Mouse (Mus musculus) limb, embryonic 14.5 days (tissue): ENCODE measurements around the gene Pes1. TPM values are rescaled to one million over a fixed set of nuclear protein-coding genes. Genes with fewer than 3 reads are reported as not detected.

Source experiments
- ATAC-seq: fragments of 200-750 bp; cut with Nextera tagmentation; 2 replicates; pipeline ENCODE4 v1.8.0; 2017; ENCODE audit warnings: low read depth, moderate number of reproducible peaks, moderate TSS enrichment; ENCODE audit not compliant: low FRiP score
- DNase-seq: peaks from one replicate; pipeline ENCODE4 v3.0.0-alpha.2; 2015; ENCODE audit warnings: low spot score
- H3K27ac ChIP-seq: fragments of 300-500 bp; sonication (generic); replicated peaks from 2 replicates; pipeline ENCODE4 v1.5.1; 2014; ENCODE audit warnings: low read depth, mild to moderate bottlenecking, low read length, moderate library complexity, mixed read lengths
- H3K27me3 ChIP-seq: fragments of 300-500 bp; sonication (generic); 2 replicates; pipeline ENCODE4 v1.6.1; 2014; ENCODE audit warnings: low read length, mixed read lengths; ENCODE audit not compliant: control insufficient read depth, insufficient read depth
- H3K36me3 ChIP-seq: fragments of 300-500 bp; sonication (generic); 2 replicates; pipeline ENCODE4 v1.6.1; 2014; ENCODE audit warnings: mild to moderate bottlenecking, low read length, moderate library complexity, mixed read lengths; ENCODE audit not compliant: control insufficient read depth, insufficient read depth
- H3K4me1 ChIP-seq: fragments of 300-500 bp; sonication (generic); 2 replicates; pipeline ENCODE4 v1.6.1; 2014; ENCODE audit warnings: antibody characterized with exemption, low read length, mixed read lengths; ENCODE audit not compliant: control insufficient read depth, insufficient read depth
- H3K4me2 ChIP-seq: fragments of 300-500 bp; sonication (generic); replicated peaks from 2 replicates; pipeline ENCODE4 v1.6.1; 2014; ENCODE audit warnings: low read depth, mild to moderate bottlenecking, low read length, moderate library complexity; ENCODE audit not compliant: severe bottlenecking
- H3K4me3 ChIP-seq: fragments of 300-500 bp; sonication (generic); replicated peaks from 2 replicates; pipeline ENCODE4 v1.5.1; 2014; ENCODE audit warnings: low read length
- H3K9ac ChIP-seq: fragments of 300-500 bp; sonication (generic); 2 replicates; pipeline ENCODE4 v1.6.1; 2014; ENCODE audit warnings: mild to moderate bottlenecking, low read depth, low read length, moderate library complexity; ENCODE audit not compliant: severe bottlenecking
- H3K9me3 ChIP-seq: fragments of 300-500 bp; sonication (generic); 2 replicates; pipeline ENCODE4 v1.6.1; 2016; ENCODE audit warnings: low read length; ENCODE audit not compliant: control insufficient read depth
- POLR2A ChIP-seq: fragments of 200-500 bp; IDR thresholded peaks from 2 replicates; pipeline ENCODE4 v1.8.0; 2012; ENCODE audit warnings: inconsistent platforms, mild to moderate bottlenecking, moderate library complexity, borderline replicate concordance; ENCODE audit not compliant: insufficient read depth, insufficient read length; ENCODE audit errors: extremely low read depth
- WGBS: fragments of 180-500 bp; shearing (Covaris S2); extraction: QIAGEN DNeasy Blood & Tissue Kit; methylation state at CpG from one replicate; pipeline ENCODE4 v1.1.7; 2014; 5-methylcytosine and 5-hydroxymethylcytosine counted together
- polyA plus RNA-seq, 2 experiments: library from polyadenylated mRNA; depleted of rRNA in 1 of 2; stranded (reverse) in 1 of 2; unstranded in 1 of 2; fragments of >200 nt; fragmentation: Nextera tagmentation in 1 of 2; extraction: Ambion mirVana in 1 of 2; gene quantifications; 2 replicates each; pipeline versions ENCODE4 v1.2.1 to v1.2.3; 2012 to 2014

Pes1 gene
- polyA plus RNA-seq (2012; rRNA removed) (62.5 and 68.4 TPM in 2 replicates), polyA plus RNA-seq (2014; fragmentation: Nextera tagmentation; extraction: Ambion mirVana) (58.0 and 60.6 TPM in 2 replicates)

DNA sequence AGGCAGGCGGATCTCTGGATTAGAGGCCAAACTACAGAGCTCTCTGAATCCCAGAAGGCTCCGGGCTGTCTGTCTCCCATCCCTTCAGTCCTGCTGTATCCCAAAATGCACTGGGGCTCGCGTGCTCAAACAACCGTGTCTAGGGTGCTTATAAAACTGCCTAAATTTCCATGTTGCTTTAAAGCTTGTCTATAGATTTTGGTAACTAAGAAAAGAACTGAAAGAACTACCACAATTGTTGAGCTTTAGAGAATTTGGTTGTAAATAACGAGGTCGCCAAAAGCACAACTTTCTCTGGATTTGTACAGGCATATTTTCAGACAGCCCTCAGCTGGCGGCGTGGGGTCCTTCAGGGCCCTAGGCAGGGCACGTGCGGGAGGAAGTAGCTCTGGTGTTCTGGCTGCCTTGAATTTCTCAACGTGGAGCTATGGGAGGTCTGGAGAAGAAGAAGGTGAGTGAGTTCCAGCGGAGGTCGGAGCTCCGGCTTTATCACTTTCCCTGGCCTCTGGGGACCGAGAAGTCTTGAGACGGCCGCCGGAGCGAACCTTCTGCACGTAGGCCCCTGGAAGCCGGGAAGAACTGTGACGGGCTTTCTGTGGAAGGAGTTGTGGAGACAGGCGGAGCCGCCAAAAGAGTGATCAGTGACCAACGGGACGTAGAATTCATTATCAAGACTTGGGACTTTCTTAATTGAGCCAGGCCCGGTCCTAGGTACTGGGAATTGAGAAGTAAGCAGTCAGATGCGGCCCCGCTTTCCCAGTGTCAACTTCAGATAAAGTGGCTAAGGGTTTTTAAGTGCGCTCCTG is at the start of gene Pes1:
Pes1 (plus strand) TSS at position 366 of the 806 bp plus-strand sequence.
- DNase-seq (peak; percentile 90), ATAC-seq (peak; percentile 94)
- TF ChIP-seq POLR2A: no peak
- peak within 1 kb of the TSS; percentile 61 for H3K4me3 ChIP-seq
- WGBS: under 1% methylated on average over 31 of the region's 31 CpGs
- peaks cover 10% of the 10 kb centered on the region for H3K4me1 ChIP-seq
- H3K27ac ChIP-seq: peak within 1 kb of the TSS; percentile 50
- peak within 1 kb of the TSS; percentile 65 for H3K4me2 ChIP-seq
- no peaks in the 10 kb centered on the region for H3K27me3 ChIP-seq
- peaks cover 6% of the 10 kb centered on the region for H3K36me3 ChIP-seq
- peak within 1 kb of the TSS; percentile 80 for H3K9ac ChIP-seq
- no peaks in the 10 kb centered on the region for H3K9me3 ChIP-seq

GRCm38 (mm10) chr11:3914109-3914840 is 49.5 kb upstream of the Pes1 start, which contains the start of gene Slc35e4:
Gene Slc35e4, minus strand, starts transcription at chr11:3914664.
- no peak for TF ChIP-seq POLR2A
- Histone ChIP-seq H3K4me1 (peaks cover 16% of the 10 kb centered on the region), H3K27ac (peak within 1 kb of the TSS; percentile 70), H3K36me3 (no peaks in the 10 kb centered on the region), H3K9ac (peak within 1 kb of the TSS; percentile 52), H3K9me3 (no peaks in the 10 kb centered on the region), H3K4me2 (peak within 1 kb of the TSS; percentile 93), H3K4me3 (peak within 1 kb of the TSS; percentile 60), H3K27me3 (peaks cover 5% of the 10 kb centered on the region)
- peak; percentile 86 for DNase-seq
- peak; percentile 67 for ATAC-seq
- under 1% methylated on average over 27 of the region's 28 CpGs for WGBS

DNA sequence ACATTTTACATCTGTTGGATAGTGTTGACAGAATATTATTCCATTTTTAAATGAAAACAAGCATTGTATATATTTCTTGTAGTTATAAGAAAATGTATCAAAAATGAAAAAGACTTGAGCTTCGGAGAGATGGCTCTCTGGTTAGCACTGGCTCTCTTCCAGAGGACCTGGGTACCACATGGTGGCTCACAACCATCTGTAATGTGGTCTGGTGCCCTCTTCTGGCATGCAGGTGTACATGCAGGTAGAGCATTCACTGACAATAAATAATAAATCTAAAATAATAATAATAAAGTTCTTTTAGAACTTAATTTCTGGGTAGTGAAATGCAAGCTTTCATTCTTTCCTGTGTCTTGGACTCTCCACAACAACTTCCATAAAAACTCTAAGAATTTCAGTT is 45.0 kb upstream of the Pes1 start:
- ATAC-seq: no peak
- 45% methylated on average over 1 of the region's 1 CpGs for WGBS
- no peak overlapping the region for H3K4me2 ChIP-seq

DNA sequence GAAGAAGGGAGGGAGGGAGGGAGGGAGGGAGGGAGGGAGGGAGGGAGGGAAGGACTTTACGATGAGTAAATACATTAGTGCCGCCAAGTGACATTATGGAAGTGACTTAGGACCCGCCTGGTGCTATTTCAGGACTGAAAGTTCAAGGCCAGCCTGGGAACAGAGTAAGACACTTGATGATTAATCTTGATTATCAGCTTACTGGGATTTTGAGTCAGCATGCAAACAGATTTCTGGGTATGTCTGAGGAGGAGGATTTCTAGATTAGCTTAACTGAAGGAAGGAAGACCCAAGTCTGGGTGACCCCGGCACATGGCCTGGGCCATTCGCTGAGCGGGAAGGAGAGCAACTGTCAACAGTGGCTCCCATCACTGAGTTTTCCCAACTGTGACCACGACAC is 43.3 kb upstream of the Pes1 start:
- H3K4me2 ChIP-seq: no peak overlapping the region
- no peak for DNase-seq
- no peak for TF ChIP-seq POLR2A
- H3K4me1 ChIP-seq: no peaks in the 10 kb centered on the region
- H3K36me3 ChIP-seq: peaks cover 22% of the 10 kb centered on the region
- H3K27ac ChIP-seq: no peak overlapping the region
- H3K9ac ChIP-seq: no peak overlapping the region
- no peak overlapping the region for H3K4me3 ChIP-seq
- WGBS: 88% methylated on average over 7 of the region's 7 CpGs
- H3K27me3 ChIP-seq: no peaks in the 10 kb centered on the region
- ATAC-seq: no peak
- no peaks in the 10 kb centered on the region for H3K9me3 ChIP-seq

More for the DNA sequence above, 45.0 kb upstream of the Pes1 start:
- no peaks in the 10 kb centered on the region for H3K9me3 ChIP-seq
- no peaks in the 10 kb centered on the region for H3K27me3 ChIP-seq
- H3K36me3 ChIP-seq: peaks cover 11% of the 10 kb centered on the region; the same call in 1 of the 2 replicates
- no peak overlapping the region for H3K4me3 ChIP-seq
- DNase-seq: no peak
- no peaks in the 10 kb centered on the region; the same call in 1 of the 2 replicates for H3K4me1 ChIP-seq
- no peak overlapping the region for H3K9ac ChIP-seq
- no peak overlapping the region for H3K27ac ChIP-seq
- no peak for TF ChIP-seq POLR2A

GRCm38 (mm10) chr11:3921281-3921850 is 42.4 kb upstream of the Pes1 start:
- DNase-seq: peak; percentile 26
- Histone ChIP-seq H3K27me3 (no peaks in the 10 kb centered on the region), H3K9me3 (no peaks in the 10 kb centered on the region), H3K36me3 (peaks cover 30% of the 10 kb centered on the region), H3K4me2 (no peak overlapping the region), H3K27ac (no peak overlapping the region), H3K9ac (no peak overlapping the region), H3K4me3 (no peak overlapping the region), H3K4me1 (no peaks in the 10 kb centered on the region)
- ATAC-seq: no peak
- TF ChIP-seq POLR2A: no peak
- 35% methylated on average over 8 of the region's 8 CpGs for WGBS
